Mouse (Mus musculus): ENCODE results near the gene Rpl41.

DNA sequence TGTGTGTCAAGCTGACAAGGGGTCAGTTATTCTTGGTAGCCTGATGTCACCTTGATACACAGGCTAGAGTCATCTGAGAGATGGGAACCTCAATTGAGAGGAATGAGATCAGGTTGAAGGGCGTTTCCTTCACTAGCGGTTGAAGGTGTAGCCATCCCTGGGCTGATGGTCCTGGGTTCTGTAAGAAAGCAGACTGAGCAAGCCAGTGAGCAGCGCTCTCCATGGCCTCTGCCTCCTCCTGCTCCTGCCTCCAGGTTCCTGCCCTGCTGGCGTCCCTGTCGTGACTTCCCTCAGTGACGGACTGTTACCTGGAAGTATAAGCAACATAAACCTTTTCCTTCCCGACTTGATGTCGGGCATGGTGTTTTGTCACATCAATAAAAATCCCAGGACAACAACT is 45.6 kb downstream of the Rpl41 start:
- no peak for TF ChIP-seq POLR2A (IDR thresholded peaks at IDR 0.05; ENCODE audit: borderline replicate concordance, extremely low read depth, insufficient read depth, insufficient read length, poor library complexity, severe bottlenecking)
- no peak for TF ChIP-seq CTCF (IDR thresholded peaks at IDR 0.05; ENCODE audit: borderline replicate concordance, extremely low read depth, insufficient read depth, insufficient read length)
